Mouse (Mus musculus): ENCODE results near the gene Ablim1. TPM values are rescaled to one million over a fixed set of nuclear protein-coding genes. Genes with fewer than 3 reads are reported as not detected.

Gene Ablim1
- total and polyA plus RNA-seq, 2 experiments, result 16.6 to 23.7 TPM

- Histone ChIP-seq H3K4me1 (ENCODE audit: control insufficient read depth, insufficient read depth, low read length) (peaks cover 3% of the 10 kb centered on the region), H3K4me3 (ENCODE audit: insufficient read depth, low read depth, low read length) (no peak overlapping the region), H3K9ac (ENCODE audit: low read depth, low read length) (no peak overlapping the region), H3K79me2 (ENCODE audit: control insufficient read depth, insufficient read depth, low read length) (no peaks in the 10 kb centered on the region), H3K36me3 (ENCODE audit: control insufficient read depth, insufficient read depth, low read length) (no peaks in the 10 kb centered on the region), H3K27ac (replicated peaks; ENCODE audit: insufficient read depth, low read depth, low read length) (peak overlapping the region; percentile 20; the same call in 1 of the 2 replicates), H3K27me3 (ENCODE audit: control insufficient read depth, insufficient read depth, low read length) (no peaks in the 10 kb centered on the region)
- TF ChIP-seq POLR2A (IDR thresholded peaks at IDR 0.05; ENCODE audit: extremely low read depth, insufficient read depth, low read length), result no peak
- no peak for TF ChIP-seq CTCF (IDR thresholded peaks at IDR 0.05; ENCODE audit: low read depth, low read length)
- 27% methylated on average over 9 of the region's 9 CpGs for WGBS
- DNase-seq (ENCODE audit: extremely low read depth, low read depth, low spot score), result peak; percentile 62
Measured at GRCm38 (mm10) chr19:57252692-57253448, 61.8 kb downstream of the Ablim1 start.

- 79% methylated on average over 5 of the region's 5 CpGs for WGBS
- Histone ChIP-seq H3K4me3 (ENCODE audit: insufficient read depth, low read depth, low read length) (no peak overlapping the region), H3K27me3 (ENCODE audit: control insufficient read depth, insufficient read depth, low read length) (no peaks in the 10 kb centered on the region), H3K79me2 (ENCODE audit: control insufficient read depth, insufficient read depth, low read length) (no peaks in the 10 kb centered on the region), H3K36me3 (ENCODE audit: control insufficient read depth, insufficient read depth, low read length) (no peaks in the 10 kb centered on the region), H3K4me1 (ENCODE audit: control insufficient read depth, insufficient read depth, low read length) (peaks cover 3% of the 10 kb centered on the region), H3K9ac (ENCODE audit: low read depth, low read length) (no peak overlapping the region), H3K27ac (replicated peaks; ENCODE audit: insufficient read depth, low read depth, low read length) (no peak overlapping the region)
- TF ChIP-seq CTCF (IDR thresholded peaks at IDR 0.05; ENCODE audit: low read depth, low read length) (no peak), POLR2A (IDR thresholded peaks at IDR 0.05; ENCODE audit: extremely low read depth, insufficient read depth, low read length) (no peak)
- no peak for DNase-seq (ENCODE audit: extremely low read depth, low read depth, low spot score)
Measured at GRCm38 (mm10) chr19:57248781-57249180, 65.9 kb downstream of the Ablim1 start.

GRCm38 (mm10) chr19:57247221-57247620 lies 67.5 kb downstream of the Ablim1 start:
- H3K9ac ChIP-seq (ENCODE audit: low read depth, low read length), result no peak overlapping the region
- H3K27ac ChIP-seq (replicated peaks; ENCODE audit: insufficient read depth, low read depth, low read length), result no peak overlapping the region
- no peaks in the 10 kb centered on the region for H3K36me3 ChIP-seq (ENCODE audit: control insufficient read depth, insufficient read depth, low read length)
- WGBS, result 91% methylated on average over 8 of the region's 8 CpGs
- H3K27me3 ChIP-seq (ENCODE audit: control insufficient read depth, insufficient read depth, low read length), result no peaks in the 10 kb centered on the region
- H3K4me3 ChIP-seq (ENCODE audit: insufficient read depth, low read depth, low read length), result no peak overlapping the region
- no peaks in the 10 kb centered on the region for H3K4me1 ChIP-seq (ENCODE audit: control insufficient read depth, insufficient read depth, low read length)
- no peak for DNase-seq (ENCODE audit: extremely low read depth, low read depth, low spot score)
- TF ChIP-seq CTCF (IDR thresholded peaks at IDR 0.05; ENCODE audit: low read depth, low read length) (no peak), POLR2A (IDR thresholded peaks at IDR 0.05; ENCODE audit: extremely low read depth, insufficient read depth, low read length) (no peak)
- no peaks in the 10 kb centered on the region for H3K79me2 ChIP-seq (ENCODE audit: control insufficient read depth, insufficient read depth, low read length)

GRCm38 (mm10) chr19:57244281-57244680 lies 70.4 kb downstream of the Ablim1 start:
- Histone ChIP-seq H3K4me1 (ENCODE audit: control insufficient read depth, insufficient read depth, low read length) (peaks cover 8% of the 10 kb centered on the region), H3K36me3 (ENCODE audit: control insufficient read depth, insufficient read depth, low read length) (no peaks in the 10 kb centered on the region), H3K9ac (ENCODE audit: low read depth, low read length) (no peak overlapping the region), H3K27ac (replicated peaks; ENCODE audit: insufficient read depth, low read depth, low read length) (no peak overlapping the region), H3K4me3 (ENCODE audit: insufficient read depth, low read depth, low read length) (no peak overlapping the region), H3K27me3 (ENCODE audit: control insufficient read depth, insufficient read depth, low read length) (no peaks in the 10 kb centered on the region), H3K79me2 (ENCODE audit: control insufficient read depth, insufficient read depth, low read length) (no peaks in the 10 kb centered on the region)
- WGBS, result 79% methylated on average over 7 of the region's 7 CpGs
- TF ChIP-seq POLR2A (IDR thresholded peaks at IDR 0.05; ENCODE audit: extremely low read depth, insufficient read depth, low read length), result no peak
- no peak for TF ChIP-seq CTCF (IDR thresholded peaks at IDR 0.05; ENCODE audit: low read depth, low read length)
- peak; percentile 19 for DNase-seq (ENCODE audit: extremely low read depth, low read depth, low spot score)

- no peaks in the 10 kb centered on the region for H3K79me2 ChIP-seq (ENCODE audit: control insufficient read depth, insufficient read depth, low read length)
- WGBS, result 61% methylated on average over 8 of the region's 8 CpGs
- H3K27me3 ChIP-seq (ENCODE audit: control insufficient read depth, insufficient read depth, low read length), result no peaks in the 10 kb centered on the region
- DNase-seq (ENCODE audit: extremely low read depth, low read depth, low spot score), result peak; percentile 48
- no peak for TF ChIP-seq CTCF (IDR thresholded peaks at IDR 0.05; ENCODE audit: low read depth, low read length)
- no peak for TF ChIP-seq POLR2A (IDR thresholded peaks at IDR 0.05; ENCODE audit: extremely low read depth, insufficient read depth, low read length)
- no peak overlapping the region for H3K9ac ChIP-seq (ENCODE audit: low read depth, low read length)
- H3K4me3 ChIP-seq (ENCODE audit: insufficient read depth, low read depth, low read length), result no peak overlapping the region
- no peaks in the 10 kb centered on the region for H3K36me3 ChIP-seq (ENCODE audit: control insufficient read depth, insufficient read depth, low read length)
- H3K27ac ChIP-seq (replicated peaks; ENCODE audit: insufficient read depth, low read depth, low read length), result no peak overlapping the region
- peaks cover 8% of the 10 kb centered on the region for H3K4me1 ChIP-seq (ENCODE audit: control insufficient read depth, insufficient read depth, low read length)
Measured at GRCm38 (mm10) chr19:57243606-57244005, 71.1 kb downstream of the Ablim1 start.

GRCm38 (mm10) chr19:57243191-57243590 lies 71.5 kb downstream of the Ablim1 start:
- H3K9ac ChIP-seq (ENCODE audit: low read depth, low read length), result no peak overlapping the region
- TF ChIP-seq CTCF (IDR thresholded peaks at IDR 0.05; ENCODE audit: low read depth, low read length), result no peak
- no peak for TF ChIP-seq POLR2A (IDR thresholded peaks at IDR 0.05; ENCODE audit: extremely low read depth, insufficient read depth, low read length)
- 77% methylated on average over 12 of the region's 12 CpGs for WGBS
- H3K36me3 ChIP-seq (ENCODE audit: control insufficient read depth, insufficient read depth, low read length), result no peaks in the 10 kb centered on the region
- no peak overlapping the region for H3K4me3 ChIP-seq (ENCODE audit: insufficient read depth, low read depth, low read length)
- DNase-seq (ENCODE audit: extremely low read depth, low read depth, low spot score), result peak; percentile 33
- peaks cover 8% of the 10 kb centered on the region for H3K4me1 ChIP-seq (ENCODE audit: control insufficient read depth, insufficient read depth, low read length)
- no peaks in the 10 kb centered on the region for H3K79me2 ChIP-seq (ENCODE audit: control insufficient read depth, insufficient read depth, low read length)
- H3K27ac ChIP-seq (replicated peaks; ENCODE audit: insufficient read depth, low read depth, low read length), result no peak overlapping the region
- no peaks in the 10 kb centered on the region for H3K27me3 ChIP-seq (ENCODE audit: control insufficient read depth, insufficient read depth, low read length)

All from liver, adult 2 months (tissue).